Mouse (Mus musculus) MEL (cell line): Measurements from ENCODE around the gene Sephs2. TPM values are rescaled to one million over a fixed set of nuclear protein-coding genes. Genes with fewer than 3 reads are reported as not detected.

Experiments
- DNase-seq: peaks from one replicate; pipeline ENCODE4 v3.0.0; 2011; ENCODE audit warnings: low read depth, low spot score
- H3K27ac ChIP-seq: 2 replicates; pipeline ENCODE4 v1.5.1; 2012; ENCODE audit warnings: low read depth, mild to moderate bottlenecking, control low read depth, low read length, moderate library complexity; ENCODE audit not compliant: control insufficient read depth
- H3K27me3 ChIP-seq, 2 experiments: fragments of 150-350 bp in 1 of 2; sonication (generic) in 1 of 2; 2 replicates each; pipeline ENCODE4 v1.6.1; 2012; ENCODE audit warnings: low read length in 2 of 2, mild to moderate bottlenecking in 2 of 2, improper control_type of control experiment in 1 of 2, moderate library complexity in 1 of 2; ENCODE audit not compliant: insufficient read depth in 2 of 2, control insufficient read depth in 1 of 2
- H3K36me3 ChIP-seq, 2 experiments: 2 replicates each; pipeline ENCODE4 v1.6.1; 2012 to 2014; ENCODE audit warnings: low read length in 2 of 2, improper control_type of control experiment in 1 of 2, inconsistent platforms in 1 of 2, mild to moderate bottlenecking in 1 of 2; ENCODE audit not compliant: insufficient read depth in 2 of 2, control insufficient read depth in 1 of 2
- H3K4me1 ChIP-seq, 2 experiments: fragments of 150-350 bp in 1 of 2; sonication (generic) in 1 of 2; 2 replicates each; pipeline ENCODE4 v1.6.1; 2012; ENCODE audit warnings: low read length in 2 of 2, improper control_type of control experiment in 1 of 2, mild to moderate bottlenecking in 1 of 2; ENCODE audit not compliant: insufficient read depth in 2 of 2, control insufficient read depth in 1 of 2
- H3K4me3 ChIP-seq, 2 experiments: fragments of 150-350 bp in 1 of 2; sonication (generic) in 1 of 2; 2 replicates each; pipeline ENCODE4 v1.5.1; 2012; ENCODE audit warnings: low read depth in 2 of 2, low read length in 2 of 2, mild to moderate bottlenecking in 2 of 2, moderate library complexity in 2 of 2, control low read depth in 1 of 2, improper control_type of control experiment in 1 of 2; ENCODE audit not compliant: control insufficient read depth in 1 of 2, insufficient read depth in 1 of 2
- H3K79me2 ChIP-seq: 2 replicates; pipeline ENCODE4 v1.6.1; 2012; ENCODE audit warnings: mild to moderate bottlenecking, low read length, moderate library complexity; ENCODE audit not compliant: control insufficient read depth, poor library complexity, insufficient read depth
- H3K9ac ChIP-seq: 2 replicates; pipeline ENCODE4 v1.6.1; 2012; ENCODE audit warnings: low read depth, mild to moderate bottlenecking, control low read depth, low read length, moderate library complexity; ENCODE audit not compliant: control insufficient read depth, poor library complexity, severe bottlenecking
- H3K9me3 ChIP-seq: fragments of 150-350 bp; sonication (generic); replicated peaks from 2 replicates; pipeline ENCODE4 v1.6.1; 2012; ENCODE audit warnings: mild to moderate bottlenecking, low read length, improper control_type of control experiment, moderate library complexity; ENCODE audit not compliant: insufficient read depth
- BHLHE40 ChIP-seq: IDR thresholded peaks from 2 replicates; pipeline ENCODE4 v1.6.1; 2012; ENCODE audit warnings: low read depth, mild to moderate bottlenecking, inconsistent platforms, low read length, improper control_type of control experiment, borderline replicate concordance
- CHD1 ChIP-seq: IDR thresholded peaks from 2 replicates; pipeline ENCODE4 v1.6.1; 2012; ENCODE audit warnings: low read depth, mild to moderate bottlenecking, inconsistent platforms, low read length, improper control_type of control experiment
- CHD2 ChIP-seq: IDR thresholded peaks from 2 replicates; pipeline ENCODE4 v1.6.1; 2011; ENCODE audit warnings: low read length, improper control_type of control experiment
- CTCF ChIP-seq, 3 experiments: IDR thresholded peaks in 2 of 3; conservative IDR thresholded peaks in 1 of 3; 2 replicates each; pipeline ENCODE4 v1.5.1; 2011 to 2012; ENCODE audit warnings: low read length in 3 of 3, low read depth in 2 of 3, mild to moderate bottlenecking in 2 of 3, improper control_type of control experiment in 1 of 3, inconsistent platforms in 1 of 3, mixed read lengths in 1 of 3, moderate library complexity in 1 of 3; ENCODE audit not compliant: control insufficient read depth in 1 of 3, insufficient read depth in 1 of 3, poor library complexity in 1 of 3, severe bottlenecking in 1 of 3
- E2F4 ChIP-seq: IDR thresholded peaks from 2 replicates; pipeline ENCODE4 v1.6.1; 2011; ENCODE audit warnings: low read depth, low read length, improper control_type of control experiment, borderline replicate concordance
- ELF1 ChIP-seq: IDR thresholded peaks from 2 replicates; pipeline ENCODE4 v1.6.1; 2014; ENCODE audit warnings: low read depth, mild to moderate bottlenecking, inconsistent platforms, low read length, improper control_type of control experiment, moderate library complexity
- ETS1 ChIP-seq: IDR thresholded peaks from 2 replicates; pipeline ENCODE4 v1.6.1; 2012; ENCODE audit warnings: low read depth, mild to moderate bottlenecking, inconsistent platforms, low read length, improper control_type of control experiment, moderate library complexity
- GABPA ChIP-seq: IDR thresholded peaks from 2 replicates; pipeline ENCODE4 v1.6.1; 2012; ENCODE audit warnings: low read depth, mild to moderate bottlenecking, inconsistent platforms, low read length, improper control_type of control experiment, moderate library complexity
- HCFC1 ChIP-seq: IDR thresholded peaks from 2 replicates; pipeline ENCODE4 v1.6.1; 2012; ENCODE audit warnings: low read depth, mild to moderate bottlenecking, inconsistent platforms, low read length, improper control_type of control experiment, moderate library complexity
- MAFK ChIP-seq: IDR thresholded peaks from 2 replicates; pipeline ENCODE4 v1.6.1; 2011; ENCODE audit warnings: low read depth, mild to moderate bottlenecking, low read length, improper control_type of control experiment, borderline replicate concordance
- MAX ChIP-seq: IDR thresholded peaks from 2 replicates; pipeline ENCODE4 v1.6.1; 2011; ENCODE audit warnings: low read length, improper control_type of control experiment
- MAZ ChIP-seq: IDR thresholded peaks from 2 replicates; pipeline ENCODE4 v1.6.1; 2012; ENCODE audit warnings: low read depth, mild to moderate bottlenecking, inconsistent platforms, low read length, improper control_type of control experiment
- MEF2A ChIP-seq: IDR thresholded peaks from 2 replicates; pipeline ENCODE4 v1.6.1; 2014; ENCODE audit warnings: low read depth, mild to moderate bottlenecking, inconsistent platforms, low read length, improper control_type of control experiment; ENCODE audit not compliant: poor library complexity, insufficient replicate concordance, severe bottlenecking; ENCODE audit errors: extremely low read depth
- MXI1 ChIP-seq: IDR thresholded peaks from 2 replicates; pipeline ENCODE4 v1.6.1; 2011; ENCODE audit warnings: mild to moderate bottlenecking, low read depth, low read length, improper control_type of control experiment
- MYB ChIP-seq: IDR thresholded peaks from 2 replicates; pipeline ENCODE4 v1.6.1; 2011; ENCODE audit warnings: mild to moderate bottlenecking, low read depth, low read length, improper control_type of control experiment
- MYC ChIP-seq: IDR thresholded peaks from 2 replicates; pipeline ENCODE4 v1.6.1; 2011; ENCODE audit warnings: low read depth, mild to moderate bottlenecking, low read length, improper control_type of control experiment, moderate library complexity
- NELFE ChIP-seq: IDR thresholded peaks from 2 replicates; pipeline ENCODE4 v1.6.1; 2011; ENCODE audit warnings: low read depth, low read length, improper control_type of control experiment
- POLR2A ChIP-seq, 2 experiments: IDR thresholded peaks; 2 replicates each; pipeline ENCODE4 v1.6.1; 2011 to 2012; ENCODE audit warnings: low read length in 2 of 2, mild to moderate bottlenecking in 2 of 2, control low read depth in 1 of 2, improper control_type of control experiment in 1 of 2, low read depth in 1 of 2, moderate library complexity in 1 of 2; ENCODE audit not compliant: control insufficient read depth in 1 of 2, insufficient read depth in 1 of 2, poor library complexity in 1 of 2
- POLR2AphosphoS2 ChIP-seq: IDR thresholded peaks from 2 replicates; pipeline ENCODE4 v1.6.1; 2011; ENCODE audit warnings: low read length, improper control_type of control experiment
- POLR2AphosphoS5 ChIP-seq: IDR thresholded peaks from 2 replicates; pipeline ENCODE4 v1.6.1; 2012; ENCODE audit warnings: low read depth, borderline replicate concordance, mild to moderate bottlenecking, inconsistent platforms, low read length, moderate library complexity, mixed read lengths
- RAD21 ChIP-seq: IDR thresholded peaks from 2 replicates; pipeline ENCODE4 v1.6.1; 2011; ENCODE audit warnings: mild to moderate bottlenecking, low read depth, low read length, improper control_type of control experiment
- SIN3A ChIP-seq: IDR thresholded peaks from 2 replicates; pipeline ENCODE4 v1.6.1; 2012; ENCODE audit warnings: low read length, improper control_type of control experiment, inconsistent platforms
- SMC3 ChIP-seq: IDR thresholded peaks from 2 replicates; pipeline ENCODE4 v1.6.1; 2011; ENCODE audit warnings: low read depth, low read length, improper control_type of control experiment
- TBP ChIP-seq: IDR thresholded peaks from 2 replicates; pipeline ENCODE4 v1.8.0; 2011; ENCODE audit warnings: low read depth, low read length, improper control_type of control experiment
- UBTF ChIP-seq: IDR thresholded peaks from 2 replicates; pipeline ENCODE4 v1.6.1; 2012; ENCODE audit warnings: low read depth, mild to moderate bottlenecking, inconsistent platforms, low read length, improper control_type of control experiment, moderate library complexity, borderline replicate concordance; ENCODE audit not compliant: insufficient read depth
- USF1 ChIP-seq: IDR thresholded peaks from 2 replicates; pipeline ENCODE4 v1.6.1; 2014; ENCODE audit warnings: low read depth, mild to moderate bottlenecking, inconsistent platforms, low read length, improper control_type of control experiment, moderate library complexity
- ZC3H11A ChIP-seq: IDR thresholded peaks from 2 replicates; pipeline ENCODE4 v1.6.1; 2012; ENCODE audit warnings: low read depth, mild to moderate bottlenecking, inconsistent platforms, low read length, improper control_type of control experiment
- ZKSCAN1 ChIP-seq: IDR thresholded peaks from 2 replicates; pipeline ENCODE4 v1.6.1; 2012; ENCODE audit warnings: low read depth, mild to moderate bottlenecking, inconsistent platforms, low read length, improper control_type of control experiment, moderate library complexity
- ZMIZ1 ChIP-seq: IDR thresholded peaks from 2 replicates; pipeline ENCODE4 v1.6.1; 2012; ENCODE audit warnings: low read depth, mild to moderate bottlenecking, inconsistent platforms, low read length, improper control_type of control experiment, moderate library complexity
- ZNF384 ChIP-seq: IDR thresholded peaks from 2 replicates; pipeline ENCODE4 v1.6.1; 2012; ENCODE audit warnings: low read depth, mild to moderate bottlenecking, inconsistent platforms, low read length, improper control_type of control experiment
- polyA plus RNA-seq, 2 experiments: library from polyadenylated mRNA; stranded (reverse) in 1 of 2; unstranded in 1 of 2; fragments of >175 nt in 1 of 2; fragments of >200 nt in 1 of 2; gene quantifications; 2 replicates each; pipeline versions ENCODE4 v1.2.1 to v1.2.4; 2012; ENCODE audit warnings: low replicate concordance in 2 of 2, low read depth in 1 of 2; ENCODE audit not compliant: insufficient read length in 2 of 2, insufficient read depth in 1 of 2, missing spikeins in 1 of 2
- total RNA-seq: library from RNA; depleted of rRNA; stranded (reverse); fragments of 300-350 nt; gene quantifications from 2 replicates; pipeline ENCODE4 v1.2.3, GENCODE M21; 2012

The Sephs2 gene
- total and polyA plus RNA-seq, 3 experiments, result 109 to 182 TPM; not detected in 1

DNA sequence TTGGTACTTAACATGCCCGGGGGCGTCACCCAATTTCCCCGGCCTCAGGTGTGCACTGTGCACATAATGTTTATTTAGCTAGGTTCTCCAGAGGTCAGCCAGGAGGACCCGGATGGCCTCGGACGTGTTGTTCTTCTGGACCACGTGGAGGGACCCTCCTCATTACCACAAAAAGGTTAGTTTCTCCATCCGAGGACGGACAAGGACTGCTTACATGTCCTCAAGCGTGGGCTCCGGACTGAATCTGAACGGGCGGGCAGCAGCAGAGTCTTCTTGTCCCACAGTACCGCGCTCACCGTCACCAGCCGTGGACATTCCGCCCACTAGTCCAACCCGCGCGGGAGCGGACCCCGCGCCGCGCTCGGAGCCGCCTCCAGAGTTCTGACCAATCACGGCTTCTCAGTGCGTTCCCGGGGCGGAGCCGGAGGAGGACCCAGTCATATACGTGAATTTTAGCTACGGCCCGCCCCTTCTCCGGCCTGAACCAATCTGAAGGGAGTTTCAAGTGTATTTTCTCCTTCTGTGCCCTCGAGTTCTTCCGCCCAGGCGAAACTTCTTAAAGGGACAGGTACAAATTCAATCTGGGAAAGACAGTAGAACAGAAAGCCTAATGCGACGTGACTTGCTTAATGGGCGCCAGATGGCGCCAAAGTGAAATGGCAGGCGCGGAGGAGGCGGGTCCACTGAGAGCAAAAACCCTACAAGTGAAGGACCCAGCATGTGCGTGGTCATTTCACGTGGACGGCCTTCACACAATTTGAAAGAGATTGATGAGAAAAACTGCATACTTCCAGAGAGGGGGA lies 13.3 kb downstream of the Sephs2 start, which contains the start of gene Dctpp1:
Gene Dctpp1 (minus strand): TSS at position 401 of the 803 bp plus-strand sequence.
- Histone ChIP-seq H3K27me3 (no peaks in the 10 kb centered on the region), H3K9ac (peak within 1 kb of the TSS; percentile 84), H3K9me3 (no peaks in the 10 kb centered on the region), H3K27ac (peak within 1 kb of the TSS; percentile 26), H3K4me1 (peaks cover 17 to 30% of the 10 kb centered on the region in 2 experiments), H3K79me2 (peaks cover 11% of the 10 kb centered on the region), H3K4me3 (peak within 1 kb of the TSS; percentile 65 to 92), H3K36me3 (peaks cover 0 to 33% of the 10 kb centered on the region in 2 experiments; a peak in 2 of 4 replicates)
- peak; percentile 99 for DNase-seq
- TF ChIP-seq MEF2A (0 out of 2 replicates have a peak, but pooled peaks have one; percentile 8), USF1 (0 out of 2 replicates have a peak, but pooled peaks have one; percentile 23), MAFK (no peak), MXI1 (peak; percentile 90), ETS1 (0 out of 2 replicates have a peak, but pooled peaks have one; percentile 42), UBTF (no peak), SIN3A (peak; percentile 99), MYC (peak; percentile 93), HCFC1 (peak; percentile 89), TBP (peak; percentile 49; the same call in 1 of the 2 replicates), CTCF (IDR thresholded peaks at IDR 0.05 in 2 of 3, conservative IDR thresholded peaks at IDR 0.05 in 1 of 3; ENCODE audit: control insufficient read depth in 1 of 3, insufficient read depth in 1 of 3, low read depth in 2 of 3, low read length in 3 of 3, poor library complexity in 1 of 3, severe bottlenecking in 1 of 3) (peak; percentile 66 to 92 (median 84)), RAD21 (peak; percentile 70), MAZ (0 out of 2 replicates have a peak, but pooled peaks have one; percentile 2), GABPA (no peak), E2F4 (peak; percentile 85; the same call in 1 of the 2 replicates), ZNF384 (0 out of 2 replicates have a peak, but pooled peaks have one; percentile 20), POLR2A (IDR thresholded peaks at IDR 0.05; ENCODE audit: control insufficient read depth in 1 of 2, insufficient read depth in 1 of 2, low read depth in 1 of 2, low read length in 2 of 2, poor library complexity in 1 of 2) (peak; percentile 74 to 90), ZMIZ1 (0 out of 2 replicates have a peak, but pooled peaks have one; percentile 51), POLR2AphosphoS2 (peak; percentile 74), ZC3H11A (peak; percentile 54), POLR2AphosphoS5 (no peak), CHD1 (no peak), ZKSCAN1 (no peak), BHLHE40 (no peak), ELF1 (peak; percentile 94), CHD2 (no peak; the same call in 1 of the 2 replicates), SMC3 (peak; percentile 84), NELFE (peak; percentile 78), MYB (no peak), MAX (peak; percentile 92)
